Mouse (Mus musculus) kidney, postnatal 4 days (tissue): Measurements from ENCODE around the gene Arhgap29.

Experiments
- DNase-seq, 2 experiments: peaks; one replicate each; pipeline ENCODE4 v3.0.0; 2021; ENCODE audit warnings: mixed read lengths in 2 of 2

The Arhgap29 gene

GRCm38 (mm10) chr3:122019159-122019558 lies 66.8 kb downstream of the Arhgap29 start:
- DNase-seq, result no peak

DNA sequence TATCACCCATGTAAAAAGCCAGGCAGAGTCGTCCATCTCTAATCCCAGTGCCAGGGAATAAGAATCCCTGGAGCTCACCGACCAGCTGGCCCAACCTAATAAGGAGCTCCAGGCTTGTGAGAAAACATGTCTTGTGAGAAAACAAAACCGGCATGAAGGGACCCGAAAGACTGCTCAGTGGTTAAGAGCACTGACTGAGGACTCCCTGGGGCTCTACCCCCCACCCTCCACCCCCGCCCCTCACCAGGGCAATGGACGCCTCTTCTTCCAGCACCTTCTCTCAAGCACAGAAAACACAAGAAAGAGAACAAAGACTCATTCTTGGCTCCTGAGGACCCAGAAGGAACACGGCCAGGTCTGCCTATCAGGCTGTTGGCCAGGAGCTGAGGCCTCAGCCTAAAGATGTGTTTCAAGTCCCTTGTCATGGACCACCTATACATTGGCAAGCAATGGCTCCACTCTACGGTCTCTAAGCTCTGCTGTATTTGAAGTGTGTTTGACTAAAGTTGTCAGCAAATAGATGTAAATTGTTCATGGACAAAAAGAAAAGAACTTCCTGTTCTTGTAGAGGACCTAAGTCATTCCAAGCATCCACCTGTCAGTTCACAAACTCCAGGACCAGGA lies 68.8 kb downstream of the Arhgap29 start:
- no peak for DNase-seq

DNA sequence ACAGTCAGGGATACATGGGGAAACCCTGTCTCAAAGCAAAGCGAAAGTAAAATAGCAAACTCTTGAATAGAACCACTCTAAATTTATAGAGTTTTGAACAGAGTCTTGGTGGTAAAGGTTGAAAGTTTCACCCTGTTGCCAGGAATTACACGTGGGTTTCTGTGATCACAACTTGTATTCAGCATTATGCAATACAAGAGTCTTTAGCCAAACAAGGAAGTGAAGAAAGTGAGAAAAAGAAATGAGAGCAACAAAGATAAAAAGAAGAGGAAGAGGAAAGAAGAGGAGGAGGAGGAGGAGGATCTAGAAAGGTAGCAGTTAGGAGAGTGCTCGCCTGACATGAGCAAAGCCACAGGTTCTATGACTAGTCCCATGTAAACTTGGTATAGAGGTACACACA lies 70.0 kb downstream of the Arhgap29 start:
- no peak for DNase-seq

- DNase-seq, result no peak
Measured at GRCm38 (mm10) chr3:122026676-122027075, 74.3 kb downstream of the Arhgap29 start.

DNA sequence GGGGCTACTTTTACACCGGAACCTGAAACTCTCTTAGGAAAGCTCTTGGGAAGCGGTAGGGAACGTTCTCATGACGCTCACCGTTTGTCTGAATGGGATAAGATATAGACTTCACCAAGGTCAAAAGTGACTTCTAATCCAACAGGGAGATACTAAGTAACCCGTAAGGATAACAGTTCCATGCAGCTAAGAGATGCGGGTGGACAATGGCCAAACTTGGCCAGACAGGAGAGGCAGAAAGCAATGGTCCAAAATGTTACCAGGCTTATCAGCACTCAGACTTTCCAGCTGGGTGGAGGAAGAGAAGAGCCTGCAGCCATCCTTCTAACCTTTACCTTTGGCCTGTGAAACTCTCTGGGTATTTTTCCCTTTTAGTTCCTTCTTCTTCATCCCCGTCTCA lies 75.4 kb downstream of the Arhgap29 start:
- DNase-seq, result no peak

GRCm38 (mm10) chr3:122033248-122033837 lies 81.0 kb downstream of the Arhgap29 start:
- peak in 1 of 2 experiments; percentile 58 for DNase-seq

- no peak for DNase-seq
Measured at GRCm38 (mm10) chr3:122034240-122034639, 81.9 kb downstream of the Arhgap29 start.

- no peak for DNase-seq
Measured at GRCm38 (mm10) chr3:122035092-122035491, 82.8 kb downstream of the Arhgap29 start.

GRCm38 (mm10) chr3:122040522-122040921 lies 88.2 kb downstream of the Arhgap29 start:
- DNase-seq, result no peak

DNA sequence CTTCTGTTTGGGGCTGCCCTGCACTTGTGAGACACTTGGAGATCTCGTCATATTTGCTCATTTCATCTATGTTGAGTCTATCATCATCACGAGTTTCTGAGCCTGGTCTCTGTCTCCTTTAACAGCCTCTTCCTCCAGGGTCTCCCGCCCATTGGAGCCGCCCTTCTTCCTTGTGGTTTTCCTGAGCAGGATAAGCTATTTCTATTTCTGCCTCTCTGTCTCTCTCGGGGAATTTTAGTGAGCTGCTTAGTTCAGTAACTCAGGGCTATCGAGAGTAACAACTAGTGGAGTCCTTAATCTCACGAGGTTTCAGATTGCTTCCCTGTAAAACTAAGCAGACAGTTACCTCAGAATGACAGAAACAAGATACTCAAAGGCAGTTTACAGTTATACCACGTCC lies 90.8 kb downstream of the Arhgap29 start:
- no peak for DNase-seq

GRCm38 (mm10) chr3:122043799-122044547 lies 91.6 kb downstream of the Arhgap29 start, which contains the start of gene Abca4:
Abca4 (plus strand) TSS chr3:122044443.
- DNase-seq, result peak in 1 of 2 experiments; percentile 33

DNA sequence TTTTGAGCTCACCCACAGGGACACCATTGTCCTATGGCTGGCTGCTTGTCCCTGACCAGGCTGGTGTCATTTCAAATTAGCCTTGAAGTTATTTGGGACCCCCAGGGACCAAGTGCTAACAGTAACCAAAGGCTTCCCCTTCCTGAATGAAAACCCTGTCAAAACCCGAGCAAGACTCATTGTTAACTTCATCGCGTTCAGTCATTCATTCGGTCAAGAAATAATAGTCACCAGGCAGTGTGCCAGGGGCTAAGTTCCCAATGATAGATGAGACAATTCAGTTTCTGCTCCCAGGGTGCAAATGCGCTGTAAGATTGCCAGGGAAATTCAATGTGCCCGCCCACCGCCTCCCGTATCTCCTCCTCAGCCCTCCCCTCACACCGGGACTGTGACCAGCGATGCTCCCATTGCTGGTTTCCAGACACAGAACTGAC lies 93.9 kb downstream of the Arhgap29 start:
- DNase-seq, result peak; percentile 70 to 79

GRCm38 (mm10) chr3:122047402-122047801 lies 95.1 kb downstream of the Arhgap29 start:
- peak; percentile 63 to 81 for DNase-seq

DNA sequence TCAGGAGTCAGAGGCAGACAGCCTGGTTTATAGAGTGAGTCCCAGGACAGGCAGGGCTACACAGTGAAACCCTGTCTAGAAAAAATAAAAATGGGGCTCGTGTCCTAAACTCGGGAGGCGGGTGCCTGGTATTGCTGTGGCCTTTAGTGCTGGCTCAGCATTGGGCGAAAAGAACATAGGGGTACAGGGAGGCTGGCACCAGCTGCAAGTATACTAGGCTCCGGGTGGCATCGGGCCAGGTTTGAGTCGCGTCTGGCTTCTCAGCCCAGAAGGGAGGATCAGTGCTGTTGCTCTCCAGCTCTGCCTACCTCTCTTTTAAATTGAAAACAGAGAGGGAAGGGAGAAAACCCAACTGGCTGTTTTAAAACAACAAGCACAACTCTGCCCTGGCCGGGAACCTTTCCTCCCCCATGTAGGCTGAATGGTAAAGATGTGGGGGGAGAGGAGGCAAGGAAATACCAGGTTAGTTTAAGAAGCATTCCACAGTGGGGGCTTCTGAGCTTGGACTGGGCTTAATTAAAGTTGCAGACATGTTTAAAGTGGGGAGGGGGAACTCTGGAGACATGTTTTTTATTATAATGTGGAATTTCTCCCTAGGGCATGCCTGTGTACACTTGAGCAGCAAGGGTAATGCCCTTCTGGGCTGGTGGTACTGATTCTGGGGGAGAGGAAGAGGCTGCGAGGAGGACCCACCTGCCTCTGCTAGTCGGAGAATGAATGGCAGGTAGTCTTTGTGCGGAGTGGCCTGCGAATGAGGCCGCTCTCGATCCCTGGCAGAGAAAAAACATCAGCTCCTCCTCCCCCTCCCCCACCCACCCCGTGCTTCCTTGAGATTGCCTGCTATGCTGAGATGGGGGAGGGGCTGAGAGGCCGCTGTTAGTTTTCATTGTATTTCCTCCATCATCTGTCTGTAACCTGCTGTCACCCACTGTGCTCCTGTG lies 95.8 kb downstream of the Arhgap29 start:
- DNase-seq, result peak; percentile 82 to 87

DNA sequence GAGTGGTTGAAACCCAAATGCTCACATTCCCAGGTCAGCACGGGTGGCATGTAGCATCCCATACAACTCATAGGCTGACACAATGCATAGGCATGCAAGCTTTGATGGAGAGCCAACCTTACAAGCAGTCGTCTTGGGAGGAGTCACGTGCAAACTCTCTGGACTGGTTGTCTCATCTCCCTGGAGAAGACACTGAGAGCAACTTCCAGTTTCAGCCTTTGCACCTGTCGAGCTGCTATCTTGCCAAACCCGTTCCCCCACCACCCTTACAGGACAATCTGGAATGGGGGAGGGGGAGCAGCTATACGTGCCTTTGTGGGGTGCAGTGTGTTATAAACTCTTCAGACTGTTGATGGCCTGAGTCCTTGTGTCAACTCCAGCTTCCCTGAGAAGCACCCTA lies 96.8 kb downstream of the Arhgap29 start:
- DNase-seq, result no peak

GRCm38 (mm10) chr3:122058439-122059198 lies 106.3 kb downstream of the Arhgap29 start:
- DNase-seq, result peak in 1 of 2 experiments; percentile 48

GRCm38 (mm10) chr3:122062586-122062985 lies 110.2 kb downstream of the Arhgap29 start:
- DNase-seq, result no peak

- peak in 1 of 2 experiments; percentile 58 for DNase-seq
Measured at GRCm38 (mm10) chr3:122064556-122065410, 112.4 kb downstream of the Arhgap29 start.
